Mouse (Mus musculus): ENCODE data around the gene Mlph.

Mlph gene

GRCm38 (mm10) chr1:90909631-90910152 lies 5.2 kb upstream of the Mlph start:
- no peak for DNase-seq

GRCm38 (mm10) chr1:90913231-90913630 lies 1.7 kb upstream of the Mlph start:
- DNase-seq, result no peak

- DNase-seq, result no peak
Observed at GRCm38 (mm10) chr1:90917509-90917908, 2.6 kb downstream of the Mlph start.

- DNase-seq, result no peak
Observed at GRCm38 (mm10) chr1:90921687-90922086, 6.8 kb downstream of the Mlph start.

GRCm38 (mm10) chr1:90926030-90926429 lies 11.1 kb downstream of the Mlph start:
- DNase-seq, result no peak

- no peak for DNase-seq
Observed at GRCm38 (mm10) chr1:90927308-90927707, 12.4 kb downstream of the Mlph start.

- DNase-seq, result no peak
Observed at GRCm38 (mm10) chr1:90927929-90928574, 13.2 kb downstream of the Mlph start.

GRCm38 (mm10) chr1:90928575-90928934 lies 13.7 kb downstream of the Mlph start:
- peak in 1 of 2 experiments; percentile 41 for DNase-seq

GRCm38 (mm10) chr1:90933001-90933400 lies 18.1 kb downstream of the Mlph start:
- DNase-seq, result no peak

GRCm38 (mm10) chr1:90936990-90937389 lies 22.1 kb downstream of the Mlph start:
- no peak for DNase-seq

- no peak for DNase-seq
Observed at GRCm38 (mm10) chr1:90939980-90940379, 25.1 kb downstream of the Mlph start.

GRCm38 (mm10) chr1:90945171-90945570 lies 30.3 kb downstream of the Mlph start:
- no peak for DNase-seq

- DNase-seq, result no peak
Observed at GRCm38 (mm10) chr1:90947252-90947651, 32.4 kb downstream of the Mlph start.

- DNase-seq, result no peak
Observed at GRCm38 (mm10) chr1:90949309-90949708, 34.4 kb downstream of the Mlph start.

- no peak for DNase-seq
Observed at GRCm38 (mm10) chr1:90951670-90952069, 36.8 kb downstream of the Mlph start.

- no peak for DNase-seq
Observed at GRCm38 (mm10) chr1:90952808-90953207, 37.9 kb downstream of the Mlph start, which contains the start of gene Prlh. Gene Prlh (plus strand): TSS chr1:90953108.

- no peak for DNase-seq
Observed at GRCm38 (mm10) chr1:90953688-90954087, 38.8 kb downstream of the Mlph start.

- peak in 1 of 2 experiments; percentile 22 for DNase-seq
Observed at GRCm38 (mm10) chr1:90956245-90957096, 41.6 kb downstream of the Mlph start.

GRCm38 (mm10) chr1:90962526-90962925 lies 47.6 kb downstream of the Mlph start:
- no peak for DNase-seq

- no peak for DNase-seq
Observed at GRCm38 (mm10) chr1:90962994-90963393, 48.1 kb downstream of the Mlph start.

- DNase-seq, result no peak
Observed at GRCm38 (mm10) chr1:90967583-90967982, 52.7 kb downstream of the Mlph start.

GRCm38 (mm10) chr1:90968649-90969048 lies 53.8 kb downstream of the Mlph start:
- no peak for DNase-seq

GRCm38 (mm10) chr1:90969347-90969784 lies 54.5 kb downstream of the Mlph start, which contains the start of gene Rab17:
Gene Rab17 (minus strand): TSS chr1:90969661.
- no peak for DNase-seq

- DNase-seq, result no peak
Observed at GRCm38 (mm10) chr1:90969881-90970390, 55.1 kb downstream of the Mlph start.
